Mouse (Mus musculus) midbrain, embryonic 14.5 days (tissue): ENCODE results near the gene Tctex1d4. TPM values are rescaled to one million over a fixed set of nuclear protein-coding genes. Genes with fewer than 3 reads are reported as not detected.

ENCODE experiments used
- ATAC-seq: fragments of 200-750 bp; cut with Nextera tagmentation; 2 replicates; pipeline ENCODE4 v1.8.0; 2017; ENCODE audit warnings: moderate number of reproducible peaks, moderate library complexity; ENCODE audit not compliant: low FRiP score, low TSS enrichment
- DNase-seq: peaks from one replicate; pipeline ENCODE4 v3.0.0-alpha.2; 2015
- H3K27ac ChIP-seq: fragments of 300-500 bp; sonication (generic); replicated peaks from 2 replicates; pipeline ENCODE4 v1.5.1; 2014; ENCODE audit warnings: mild to moderate bottlenecking, low read depth, low read length, moderate library complexity
- H3K27me3 ChIP-seq: fragments of 300-500 bp; sonication (generic); 2 replicates; pipeline ENCODE4 v1.6.1; 2014; ENCODE audit warnings: low read length, control low read depth, mixed read lengths; ENCODE audit not compliant: control insufficient read depth, insufficient read depth
- H3K36me3 ChIP-seq: fragments of 300-500 bp; sonication (generic); 2 replicates; pipeline ENCODE4 v1.6.1; 2014; ENCODE audit warnings: low read length, control low read depth; ENCODE audit not compliant: control insufficient read depth, insufficient read depth
- H3K4me1 ChIP-seq: fragments of 300-500 bp; sonication (generic); 2 replicates; pipeline ENCODE4 v1.6.1; 2014; ENCODE audit warnings: mild to moderate bottlenecking, antibody characterized with exemption, low read length, control low read depth; ENCODE audit not compliant: control insufficient read depth, insufficient read depth
- H3K4me2 ChIP-seq: fragments of 300-500 bp; sonication (generic); 2 replicates; pipeline ENCODE4 v1.6.1; 2014; ENCODE audit warnings: mild to moderate bottlenecking, low read length, moderate library complexity
- H3K4me3 ChIP-seq: fragments of 300-500 bp; sonication (generic); replicated peaks from 2 replicates; pipeline ENCODE4 v1.5.1; 2014; ENCODE audit warnings: low read depth, low read length
- H3K9ac ChIP-seq: fragments of 300-500 bp; sonication (generic); replicated peaks from 2 replicates; pipeline ENCODE4 v1.6.1; 2014; ENCODE audit warnings: mild to moderate bottlenecking, low read length, moderate library complexity
- H3K9me3 ChIP-seq: fragments of 300-500 bp; sonication (generic); 2 replicates; pipeline ENCODE4 v1.6.1; 2016; ENCODE audit warnings: low read length, control low read depth, mixed read lengths; ENCODE audit not compliant: control insufficient read depth
- WGBS: fragments of 180-500 bp; shearing (Covaris S2); extraction: QIAGEN DNeasy Blood & Tissue Kit; methylation state at CpG from one replicate; pipeline ENCODE4 v1.1.7; 2014; 5-methylcytosine and 5-hydroxymethylcytosine counted together
- polyA plus RNA-seq: library from polyadenylated mRNA; unstranded; fragments of >200 nt; fragmentation: Nextera tagmentation; extraction: Ambion mirVana; gene quantifications from 2 replicates; pipeline ENCODE4 v1.2.1, GENCODE M21; 2014

The Tctex1d4 gene
- polyA plus RNA-seq, 1 experiment from 2014 or later: not detected

GRCm38 (mm10) chr4:117110985-117111384, 15.6 kb upstream of the Tctex1d4 start:
- Histone ChIP-seq H3K4me2 (no peak overlapping the region), H3K4me3 (no peak overlapping the region), H3K27me3 (no peaks in the 10 kb centered on the region), H3K27ac (no peak overlapping the region), H3K36me3 (peaks cover 25% of the 10 kb centered on the region), H3K4me1 (no peaks in the 10 kb centered on the region), H3K9ac (no peak overlapping the region), H3K9me3 (no peaks in the 10 kb centered on the region)
- DNase-seq: no peak
- 92% methylated on average over 11 of the region's 11 CpGs for WGBS
- ATAC-seq: no peak

- DNase-seq: no peak
- Histone ChIP-seq H3K4me3 (no peak overlapping the region), H3K4me2 (no peak overlapping the region), H3K27me3 (no peaks in the 10 kb centered on the region), H3K4me1 (no peaks in the 10 kb centered on the region), H3K9me3 (no peaks in the 10 kb centered on the region), H3K9ac (no peak overlapping the region), H3K27ac (no peak overlapping the region), H3K36me3 (peaks cover 25% of the 10 kb centered on the region)
- no peak for ATAC-seq
- WGBS: 72% methylated on average over 1 of the region's 1 CpGs
Observed at GRCm38 (mm10) chr4:117113237-117113636, 13.4 kb upstream of the Tctex1d4 start.

GRCm38 (mm10) chr4:117115592-117115991, 11.0 kb upstream of the Tctex1d4 start:
- H3K27ac ChIP-seq: no peak overlapping the region
- ATAC-seq: no peak
- 91% methylated on average over 5 of the region's 5 CpGs for WGBS

GRCm38 (mm10) chr4:117117931-117118330, 8.7 kb upstream of the Tctex1d4 start:
- no peak for ATAC-seq
- no peak for DNase-seq

More at GRCm38 (mm10) chr4:117115592-117115991, 11.0 kb upstream of the Tctex1d4 start:
- H3K4me2 ChIP-seq: no peak overlapping the region
- 0 out of 2 replicates have a peak, but pooled peaks cover 6% of the 10 kb centered on the region for H3K4me1 ChIP-seq
- no peak overlapping the region for H3K9ac ChIP-seq
- H3K36me3 ChIP-seq: peaks cover 10% of the 10 kb centered on the region
- no peaks in the 10 kb centered on the region for H3K27me3 ChIP-seq
- no peaks in the 10 kb centered on the region for H3K9me3 ChIP-seq
- no peak overlapping the region for H3K4me3 ChIP-seq
- DNase-seq: no peak

GRCm38 (mm10) chr4:117119636-117120035, 7.0 kb upstream of the Tctex1d4 start:
- 67% methylated on average over 5 of the region's 5 CpGs for WGBS
- H3K4me3 ChIP-seq: peak overlapping the region; percentile 60

More at GRCm38 (mm10) chr4:117117931-117118330, 8.7 kb upstream of the Tctex1d4 start:
- Histone ChIP-seq H3K9me3 (no peaks in the 10 kb centered on the region), H3K4me1 (0 out of 2 replicates have a peak, but pooled peaks cover 6% of the 10 kb centered on the region), H3K27ac (no peak overlapping the region), H3K27me3 (no peaks in the 10 kb centered on the region), H3K36me3 (no peaks in the 10 kb centered on the region; the same call in 1 of the 2 replicates), H3K4me2 (no peak overlapping the region), H3K9ac (no peak overlapping the region), H3K4me3 (no peak overlapping the region)
- WGBS: 96% methylated on average over 7 of the region's 7 CpGs

GRCm38 (mm10) chr4:117120052-117120444, 6.5 kb upstream of the Tctex1d4 start:
- H3K36me3 ChIP-seq: no peaks in the 10 kb centered on the region
- H3K9ac ChIP-seq: peak overlapping the region; percentile 78
- peaks cover 12% of the 10 kb centered on the region for H3K4me1 ChIP-seq
- H3K27ac ChIP-seq: peak overlapping the region; percentile 92
- DNase-seq (peak; percentile 20), ATAC-seq (peak; percentile 35; the same call in 1 of the 2 replicates)
- H3K4me2 ChIP-seq: peak overlapping the region; percentile 82
- H3K9me3 ChIP-seq: no peaks in the 10 kb centered on the region
- 9% methylated on average over 10 of the region's 10 CpGs for WGBS
- peak overlapping the region; percentile 60 for H3K4me3 ChIP-seq
- H3K27me3 ChIP-seq: no peaks in the 10 kb centered on the region

More at GRCm38 (mm10) chr4:117119636-117120035, 7.0 kb upstream of the Tctex1d4 start:
- DNase-seq: no peak
- Histone ChIP-seq H3K36me3 (no peaks in the 10 kb centered on the region), H3K9me3 (no peaks in the 10 kb centered on the region), H3K9ac (peak overlapping the region; percentile 78), H3K27me3 (no peaks in the 10 kb centered on the region), H3K27ac (peak overlapping the region; percentile 92), H3K4me1 (peaks cover 8% of the 10 kb centered on the region), H3K4me2 (peak overlapping the region; percentile 82)
- no peak for ATAC-seq

- H3K4me2 ChIP-seq: peak overlapping the region; percentile 82
- ATAC-seq: peak; percentile 89
- no peaks in the 10 kb centered on the region for H3K36me3 ChIP-seq
- DNase-seq: peak; percentile 96
- peak overlapping the region; percentile 92 for H3K27ac ChIP-seq
- no peaks in the 10 kb centered on the region for H3K9me3 ChIP-seq
- peaks cover 19% of the 10 kb centered on the region for H3K4me1 ChIP-seq
- no peaks in the 10 kb centered on the region for H3K27me3 ChIP-seq
- WGBS: under 1% methylated on average over 69 of the region's 69 CpGs
- peak overlapping the region; percentile 60 for H3K4me3 ChIP-seq
- peak overlapping the region; percentile 78 for H3K9ac ChIP-seq
Observed at GRCm38 (mm10) chr4:117120445-117121414, 5.9 kb upstream of the Tctex1d4 start.

- DNase-seq (no peak), ATAC-seq (no peak)
- no peak overlapping the region for H3K4me3 ChIP-seq
- no peaks in the 10 kb centered on the region for H3K27me3 ChIP-seq
- H3K4me2 ChIP-seq: no peak overlapping the region
- no peak overlapping the region for H3K27ac ChIP-seq
- H3K4me1 ChIP-seq: peaks cover 22% of the 10 kb centered on the region
- no peak overlapping the region for H3K9ac ChIP-seq
- H3K36me3 ChIP-seq: 0 out of 2 replicates have a peak, but pooled peaks cover 2% of the 10 kb centered on the region
- 90% methylated on average over 4 of the region's 4 CpGs for WGBS
- no peaks in the 10 kb centered on the region for H3K9me3 ChIP-seq
Observed at GRCm38 (mm10) chr4:117122209-117122608, 4.4 kb upstream of the Tctex1d4 start.
